Mouse (Mus musculus): ENCODE data around the gene Jmjd6. TPM values are rescaled to one million over a fixed set of nuclear protein-coding genes. Genes with fewer than 3 reads are reported as not detected.
A peak's percentile ranks its signal among the peaks of the same experiment; 100 is the strongest.

Jmjd6 gene
- 10 to 100 TPM; 49.7 to 58.8 (median 53.6) TPM for polyA plus RNA-seq (2017; shearing (Covaris generic))

- peak; percentile 86 for ATAC-seq
These were observed at the start of gene Jmjd6, which contains the start of gene Mettl23 for GRCm38 (mm10) chr11:116843261-116844233. TSS of gene Jmjd6 (minus strand) at chr11:116843449. TSS of gene Mettl23 (plus strand) at chr11:116843278.

- ATAC-seq = no peak
These were observed 43.9 kb upstream of the Jmjd6 start for GRCm38 (mm10) chr11:116887136-116887535.

- ATAC-seq = peak; percentile 48
These were observed 42.3 kb upstream of the Jmjd6 start for GRCm38 (mm10) chr11:116885275-116886151.

GRCm38 (mm10) chr11:116884061-116884460, 40.8 kb upstream of the Jmjd6 start:
- ATAC-seq = no peak

- ATAC-seq = no peak
These were observed 39.2 kb upstream of the Jmjd6 start for GRCm38 (mm10) chr11:116882446-116882845.

- no peak for ATAC-seq
These were observed 38.2 kb upstream of the Jmjd6 start for GRCm38 (mm10) chr11:116881440-116881839.

- no peak for ATAC-seq
These were observed 37.6 kb upstream of the Jmjd6 start for GRCm38 (mm10) chr11:116880839-116881238.

- no peak for ATAC-seq
These were observed 35.2 kb upstream of the Jmjd6 start for GRCm38 (mm10) chr11:116878454-116878853.

GRCm38 (mm10) chr11:116873987-116874386, 30.7 kb upstream of the Jmjd6 start:
- no peak for ATAC-seq

GRCm38 (mm10) chr11:116871538-116871937, 28.3 kb upstream of the Jmjd6 start:
- ATAC-seq = no peak

- peak; percentile 43 for ATAC-seq
These were observed 26.4 kb upstream of the Jmjd6 start for GRCm38 (mm10) chr11:116869641-116870040.

- ATAC-seq = no peak
These were observed 26.0 kb upstream of the Jmjd6 start for GRCm38 (mm10) chr11:116869223-116869622.

GRCm38 (mm10) chr11:116868129-116868528, 24.9 kb upstream of the Jmjd6 start:
- ATAC-seq = peak; percentile 32

GRCm38 (mm10) chr11:116865945-116866585, 22.8 kb upstream of the Jmjd6 start:
- no peak for ATAC-seq

GRCm38 (mm10) chr11:116864444-116864843, 21.2 kb upstream of the Jmjd6 start:
- no peak for ATAC-seq

GRCm38 (mm10) chr11:116857183-116857850, 14.1 kb upstream of the Jmjd6 start:
- ATAC-seq = no peak

- no peak for ATAC-seq
These were observed 11.0 kb upstream of the Jmjd6 start for GRCm38 (mm10) chr11:116854279-116854678.

- peak; percentile 72 for ATAC-seq
These were observed 10.3 kb upstream of the Jmjd6 start for GRCm38 (mm10) chr11:116853512-116853928.

GRCm38 (mm10) chr11:116852891-116853511, 9.8 kb upstream of the Jmjd6 start, which contains the start of gene Srsf2:
TSS of gene Srsf2 (minus strand) at chr11:116853094.
- peak; percentile 74 for ATAC-seq

- peak; percentile 44 for ATAC-seq
These were observed 9.1 kb upstream of the Jmjd6 start, which contains the start of gene Mfsd11 for GRCm38 (mm10) chr11:116852291-116852890. TSS of gene Mfsd11 (plus strand) at chr11:116852440.

Measured in inflammation-experienced regulatory T-cells, adult 6 months (primary cell).